Mouse (Mus musculus): ENCODE data around the gene Wwox.

The Wwox gene

GRCm38 (mm10) chr8:114973002-114973461, 533.6 kb downstream of the Wwox start:
- DNase-seq (ENCODE audit: low read depth): no peak

- no peak for DNase-seq (ENCODE audit: low read depth)
Observed at GRCm38 (mm10) chr8:114974336-114974950, 535.0 kb downstream of the Wwox start.

GRCm38 (mm10) chr8:114977746-114978145, 538.3 kb downstream of the Wwox start:
- DNase-seq (ENCODE audit: low read depth): no peak

- DNase-seq (ENCODE audit: low read depth): no peak
Observed at GRCm38 (mm10) chr8:114978206-114978960, 538.9 kb downstream of the Wwox start.

- no peak for DNase-seq (ENCODE audit: low read depth)
Observed at GRCm38 (mm10) chr8:114979671-114980070, 540.2 kb downstream of the Wwox start.

GRCm38 (mm10) chr8:114982762-114983161, 543.3 kb downstream of the Wwox start:
- DNase-seq (ENCODE audit: low read depth): no peak

- no peak for DNase-seq (ENCODE audit: low read depth)
Observed at GRCm38 (mm10) chr8:114984500-114984899, 545.0 kb downstream of the Wwox start.

GRCm38 (mm10) chr8:114985996-114986395, 546.5 kb downstream of the Wwox start:
- no peak for DNase-seq (ENCODE audit: low read depth)

- DNase-seq (ENCODE audit: low read depth): no peak
Observed at GRCm38 (mm10) chr8:114986971-114987370, 547.5 kb downstream of the Wwox start.

GRCm38 (mm10) chr8:114990865-114991613, 551.6 kb downstream of the Wwox start:
- no peak for DNase-seq (ENCODE audit: low read depth)

GRCm38 (mm10) chr8:115000736-115001135, 561.3 kb downstream of the Wwox start:
- DNase-seq (ENCODE audit: low read depth): no peak

GRCm38 (mm10) chr8:115005021-115005420, 565.6 kb downstream of the Wwox start:
- DNase-seq (ENCODE audit: low read depth): no peak

GRCm38 (mm10) chr8:115006561-115006960, 567.1 kb downstream of the Wwox start:
- DNase-seq (ENCODE audit: low read depth): no peak

GRCm38 (mm10) chr8:115007280-115007679, 567.8 kb downstream of the Wwox start:
- no peak for DNase-seq (ENCODE audit: low read depth)

GRCm38 (mm10) chr8:115008624-115009620, 569.5 kb downstream of the Wwox start:
- no peak for DNase-seq (ENCODE audit: low read depth)

- DNase-seq (ENCODE audit: low read depth): no peak
Observed at GRCm38 (mm10) chr8:115009897-115010768, 570.7 kb downstream of the Wwox start.

- no peak for DNase-seq (ENCODE audit: low read depth)
Observed at GRCm38 (mm10) chr8:115010769-115011073, 571.3 kb downstream of the Wwox start.

GRCm38 (mm10) chr8:115019661-115020060, 580.2 kb downstream of the Wwox start:
- no peak for DNase-seq (ENCODE audit: low read depth)

GRCm38 (mm10) chr8:115021731-115022130, 582.3 kb downstream of the Wwox start:
- no peak for DNase-seq (ENCODE audit: low read depth)

GRCm38 (mm10) chr8:115024062-115024461, 584.6 kb downstream of the Wwox start:
- no peak for DNase-seq (ENCODE audit: low read depth)
